Mouse (Mus musculus): ENCODE data around the gene Trmt1l. TPM values are rescaled to one million over a fixed set of nuclear protein-coding genes. Genes with fewer than 3 reads are reported as not detected.

Trmt1l gene
- polyA plus RNA-seq, 2 experiments from 2014 or later = 36.8 to 40.3 TPM

DNA sequence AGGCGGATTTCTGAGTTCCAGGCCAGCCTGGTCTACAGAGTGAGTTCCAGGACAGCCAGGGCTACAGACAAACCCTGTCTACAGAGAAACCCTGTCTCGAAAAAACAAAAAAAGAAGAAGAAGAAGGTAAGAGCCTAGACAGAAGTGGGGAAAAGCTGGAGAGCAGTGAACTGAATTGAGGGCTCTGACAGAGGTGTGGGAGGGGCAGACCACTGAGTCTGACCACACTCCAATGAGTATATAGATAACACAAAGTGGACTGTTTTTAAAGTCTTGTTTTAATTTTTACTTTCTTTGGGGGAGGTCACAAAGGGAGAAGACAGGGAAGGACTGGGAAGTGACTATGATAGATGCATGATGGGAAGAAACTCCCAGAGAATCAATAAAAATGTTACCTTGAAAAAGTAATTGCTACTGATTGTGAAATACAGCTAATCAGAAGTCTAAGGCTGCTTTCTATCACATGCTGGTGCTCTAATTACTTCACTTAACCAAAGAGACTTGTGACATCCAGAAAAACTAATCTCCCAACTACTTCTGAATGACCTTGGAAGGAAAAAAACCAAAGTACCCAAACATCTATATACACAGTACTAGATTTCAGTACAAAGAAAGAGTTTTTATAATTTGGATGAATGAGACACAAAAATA lies 67.4 kb downstream of the Trmt1l start:
- ATAC-seq = no peak

DNA sequence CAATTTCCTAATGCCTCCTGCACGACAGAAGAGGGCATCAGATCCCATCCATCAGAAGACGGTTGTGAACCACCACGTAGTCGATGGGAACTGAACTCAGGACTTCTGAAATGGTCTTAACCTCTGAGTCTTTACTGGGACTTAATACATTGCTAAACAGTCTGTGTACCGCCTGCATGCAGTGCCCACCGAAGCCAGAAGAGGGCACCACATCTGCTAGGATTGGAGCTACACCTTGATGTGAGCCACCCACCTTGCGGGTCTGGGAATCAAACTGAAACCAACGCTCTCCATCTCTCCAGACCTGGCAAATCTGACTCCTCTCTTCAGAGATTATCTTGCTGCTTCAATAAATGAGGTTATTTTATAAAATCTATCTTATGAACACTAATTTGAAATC lies 68.7 kb downstream of the Trmt1l start:
- no peak for ATAC-seq

DNA sequence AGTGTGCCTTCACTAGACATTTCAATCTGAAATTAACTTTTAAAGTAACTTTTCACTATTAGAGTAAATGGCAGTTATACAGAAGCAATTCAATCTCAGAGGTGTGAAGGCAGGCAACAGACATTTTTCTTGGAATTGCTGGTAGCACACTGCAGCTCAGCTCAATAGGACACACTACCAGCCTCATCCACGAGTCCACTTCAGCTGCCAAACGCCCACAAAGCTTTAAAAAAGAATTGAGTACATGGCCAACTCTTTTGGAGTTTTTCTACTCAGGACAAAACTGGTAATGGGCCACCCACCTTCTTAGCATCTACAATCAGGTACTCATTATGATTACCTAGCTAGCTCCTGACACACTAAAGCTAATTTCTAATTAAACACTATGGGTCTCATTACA lies 69.6 kb downstream of the Trmt1l start:
- ATAC-seq = no peak

GRCm38 (mm10) chr1:151498381-151498780 lies 70.0 kb downstream of the Trmt1l start:
- no peak for ATAC-seq

DNA sequence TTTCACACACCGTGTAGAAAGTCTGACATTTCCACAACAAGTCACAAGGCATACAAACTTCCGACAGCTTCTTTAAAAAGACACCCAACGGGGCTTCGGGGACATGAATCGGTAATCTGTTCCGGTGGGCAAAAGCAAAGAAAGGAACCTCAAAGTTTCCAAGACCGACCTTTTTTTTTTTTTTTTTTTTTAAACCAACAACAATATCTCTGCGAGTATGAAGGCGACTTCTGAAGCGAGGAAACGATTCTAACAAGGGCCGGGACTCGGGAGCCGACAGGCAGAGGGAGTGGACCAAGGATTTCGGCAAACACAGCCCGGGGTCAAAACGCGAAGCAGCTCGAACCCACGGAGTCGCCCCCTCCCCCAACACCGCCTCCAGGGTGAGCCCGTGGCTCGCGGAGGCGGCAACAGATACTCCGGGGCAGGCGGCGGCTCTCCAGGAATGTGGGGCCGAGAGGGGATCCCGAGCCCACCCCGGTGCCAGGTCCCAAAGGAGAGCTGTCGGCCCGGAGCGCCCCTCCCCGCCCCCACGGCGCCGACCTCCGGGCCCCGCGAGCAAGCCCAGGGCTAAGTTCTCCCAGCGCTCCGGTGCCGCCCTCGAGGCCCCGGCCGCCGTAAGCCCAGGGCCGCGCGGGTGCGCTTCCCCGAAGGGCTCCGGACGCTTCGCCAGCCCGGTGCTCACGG lies 71.6 kb downstream of the Trmt1l start:
- ATAC-seq = peak; percentile 13

GRCm38 (mm10) chr1:151500531-151501361 lies 72.4 kb downstream of the Trmt1l start, which contains the start of gene Rnf2:
TSS of gene Rnf2 (minus strand) at chr1:151500955.
- ATAC-seq = peak; percentile 88

Other genes starting within 250 kb of the Trmt1l start
- gene Gm47985, start 246.0 kb upstream of the Trmt1l start, polyA plus RNA-seq (2017; shearing (Covaris generic)) = not detected
- not detected for gene Gm8947, start 236.2 kb upstream of the Trmt1l start, polyA plus RNA-seq (2017; shearing (Covaris generic))
- not detected for gene Gm47995, start 230.1 kb upstream of the Trmt1l start, polyA plus RNA-seq (2017; shearing (Covaris generic))
- gene 3110040M04Rik, start 224.4 kb upstream of the Trmt1l start, polyA plus RNA-seq (2017; shearing (Covaris generic)) = not detected
- gene Gm47996, start 218.4 kb upstream of the Trmt1l start, polyA plus RNA-seq (2017; shearing (Covaris generic)) = not detected
- 100 to 1,000 TPM; 102 to 121 TPM for gene Ivns1abp, start 84.1 kb upstream of the Trmt1l start, polyA plus RNA-seq (2017; shearing (Covaris generic))
- gene Swt1, start 87 bp upstream of the Trmt1l start, polyA plus RNA-seq (2017; shearing (Covaris generic)) = 10 to 100 TPM; 29.2 to 50.1 TPM
- 10 to 100 TPM; 87.5 to 89.2 TPM for gene Rnf2, start 72.4 kb downstream of the Trmt1l start, polyA plus RNA-seq (2017; shearing (Covaris generic))
- 10 to 100 TPM; 47.7 to 72.5 TPM for gene Fam129a, start 142.6 kb downstream of the Trmt1l start, polyA plus RNA-seq (2017; shearing (Covaris generic))

Measured in activated CD4-positive, CD25-positive, alpha-beta regulatory T cell, adult 4 months (primary cell).